Mouse (Mus musculus) heart, embryonic 10.5 days (tissue): ENCODE results near the gene 4930432K21Rik. TPM values are rescaled to one million over a fixed set of nuclear protein-coding genes. Genes with fewer than 3 reads are reported as not detected.

ENCODE experiments used
- DNase-seq: peaks from one replicate; pipeline ENCODE4 v3.0.0-alpha.2; 2017; ENCODE audit warnings: low spot score
- H3K27ac ChIP-seq: fragments of 300-500 bp; sonication (generic); 2 replicates; pipeline ENCODE4 v1.5.1; 2016; ENCODE audit warnings: mild to moderate bottlenecking
- H3K27me3 ChIP-seq: fragments of 300-500 bp; sonication (generic); 2 replicates; pipeline ENCODE4 v1.6.1; 2016; ENCODE audit warnings: mild to moderate bottlenecking; ENCODE audit not compliant: poor library complexity, insufficient read depth, severe bottlenecking
- H3K36me3 ChIP-seq: fragments of 300-500 bp; sonication (generic); 2 replicates; pipeline ENCODE4 v1.6.1; 2016; ENCODE audit warnings: mild to moderate bottlenecking, moderate library complexity
- H3K4me1 ChIP-seq: fragments of 300-500 bp; sonication (generic); 2 replicates; pipeline ENCODE4 v1.6.1; 2016; ENCODE audit warnings: mild to moderate bottlenecking
- H3K4me3 ChIP-seq: fragments of 300-500 bp; sonication (generic); 2 replicates; pipeline ENCODE4 v1.5.1; 2016; ENCODE audit warnings: mild to moderate bottlenecking, moderate library complexity
- H3K9me3 ChIP-seq: fragments of 300-500 bp; sonication (generic); 2 replicates; pipeline ENCODE4 v1.6.1; 2016; ENCODE audit warnings: mild to moderate bottlenecking, moderate library complexity
- WGBS: fragments of 180-500 bp; shearing (Covaris S2); methylation state at CpG from one replicate; pipeline ENCODE4 v1.1.7; 2016; 5-methylcytosine and 5-hydroxymethylcytosine counted together
- polyA plus RNA-seq: library from polyadenylated mRNA; unstranded; fragments of >200 nt; fragmentation: Nextera tagmentation; extraction: Ambion mirVana; gene quantifications from 2 replicates; pipeline ENCODE4 v1.2.1, GENCODE M21; 2016

The 4930432K21Rik gene
- polyA plus RNA-seq, 1 experiment from 2014 or later, result 1.5 TPM

DNA sequence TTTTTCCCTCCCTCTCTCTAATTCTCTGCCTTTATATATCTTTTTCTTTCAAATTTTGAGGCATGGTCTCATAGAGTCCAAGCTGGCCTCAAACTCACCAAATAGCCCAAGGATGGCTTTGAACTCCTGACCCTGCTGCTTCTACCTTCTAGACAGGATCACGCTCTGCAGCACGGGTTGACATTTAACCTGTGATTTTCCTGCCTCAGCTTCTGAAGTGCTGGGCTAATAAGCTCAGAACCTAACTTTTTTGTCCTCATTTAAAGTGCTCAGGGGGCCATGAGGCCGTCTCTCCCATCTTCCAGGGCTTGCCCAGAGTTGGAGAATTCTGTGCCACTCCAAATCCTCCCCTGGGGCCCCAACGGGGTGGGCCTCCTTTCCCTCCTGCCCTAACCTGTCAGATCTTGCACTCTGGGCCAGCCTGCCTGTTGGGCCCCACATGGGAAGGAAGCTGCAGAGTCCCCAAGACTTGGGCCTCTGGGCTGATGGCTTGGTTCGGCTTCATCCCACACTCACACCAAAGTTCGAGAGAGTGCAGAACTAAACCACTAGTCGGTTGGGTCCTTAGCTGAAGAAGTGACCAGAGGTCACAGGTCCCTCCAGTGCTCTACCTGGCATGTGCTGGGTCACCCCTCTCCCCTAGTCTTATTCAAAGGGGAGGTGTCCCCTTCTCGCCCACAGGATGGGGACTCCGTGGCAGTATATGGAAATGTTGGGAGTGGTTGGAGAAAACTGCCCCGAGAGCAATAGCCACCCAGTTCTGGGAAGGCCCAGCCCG, 51.7 kb downstream of the 4930432K21Rik start:
- Histone ChIP-seq H3K4me3 (peak overlapping the region; percentile 86), H3K27ac (peak overlapping the region; percentile 98), H3K36me3 (no peaks in the 10 kb centered on the region), H3K9me3 (no peaks in the 10 kb centered on the region), H3K27me3 (no peaks in the 10 kb centered on the region), H3K4me1 (peaks cover 73% of the 10 kb centered on the region)
- 68% methylated on average over 11 of the region's 11 CpGs for WGBS
- peak; percentile 75 for DNase-seq

DNA sequence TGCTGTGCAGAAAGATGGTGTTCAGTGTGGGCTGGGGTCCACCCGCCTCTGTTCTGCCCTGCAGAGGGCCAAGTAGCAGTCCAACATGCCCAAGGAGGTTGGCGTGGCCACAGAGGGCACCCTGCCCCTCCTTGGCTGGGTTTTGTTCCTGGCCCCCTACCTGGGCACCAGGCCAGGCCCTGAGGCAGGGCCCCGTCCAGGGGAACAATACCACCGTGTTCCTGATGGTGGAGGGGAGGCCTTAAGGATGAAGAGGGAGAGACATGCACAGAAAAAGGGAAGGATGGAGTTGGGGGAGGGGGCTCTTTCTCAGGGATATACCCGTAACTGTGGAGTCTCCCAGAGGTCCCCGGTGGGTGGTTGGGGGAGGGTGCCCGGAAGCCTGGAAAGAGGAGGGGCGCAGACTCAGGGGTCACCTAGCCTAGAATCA, 52.3 kb downstream of the 4930432K21Rik start:
- Histone ChIP-seq H3K27ac (peak overlapping the region; percentile 98), H3K27me3 (no peaks in the 10 kb centered on the region), H3K4me1 (peaks cover 73% of the 10 kb centered on the region), H3K36me3 (peaks cover 5% of the 10 kb centered on the region), H3K9me3 (no peaks in the 10 kb centered on the region), H3K4me3 (peak overlapping the region; percentile 86)
- peak; percentile 74 for DNase-seq
- WGBS, result 31% methylated on average over 8 of the region's 8 CpGs

DNA sequence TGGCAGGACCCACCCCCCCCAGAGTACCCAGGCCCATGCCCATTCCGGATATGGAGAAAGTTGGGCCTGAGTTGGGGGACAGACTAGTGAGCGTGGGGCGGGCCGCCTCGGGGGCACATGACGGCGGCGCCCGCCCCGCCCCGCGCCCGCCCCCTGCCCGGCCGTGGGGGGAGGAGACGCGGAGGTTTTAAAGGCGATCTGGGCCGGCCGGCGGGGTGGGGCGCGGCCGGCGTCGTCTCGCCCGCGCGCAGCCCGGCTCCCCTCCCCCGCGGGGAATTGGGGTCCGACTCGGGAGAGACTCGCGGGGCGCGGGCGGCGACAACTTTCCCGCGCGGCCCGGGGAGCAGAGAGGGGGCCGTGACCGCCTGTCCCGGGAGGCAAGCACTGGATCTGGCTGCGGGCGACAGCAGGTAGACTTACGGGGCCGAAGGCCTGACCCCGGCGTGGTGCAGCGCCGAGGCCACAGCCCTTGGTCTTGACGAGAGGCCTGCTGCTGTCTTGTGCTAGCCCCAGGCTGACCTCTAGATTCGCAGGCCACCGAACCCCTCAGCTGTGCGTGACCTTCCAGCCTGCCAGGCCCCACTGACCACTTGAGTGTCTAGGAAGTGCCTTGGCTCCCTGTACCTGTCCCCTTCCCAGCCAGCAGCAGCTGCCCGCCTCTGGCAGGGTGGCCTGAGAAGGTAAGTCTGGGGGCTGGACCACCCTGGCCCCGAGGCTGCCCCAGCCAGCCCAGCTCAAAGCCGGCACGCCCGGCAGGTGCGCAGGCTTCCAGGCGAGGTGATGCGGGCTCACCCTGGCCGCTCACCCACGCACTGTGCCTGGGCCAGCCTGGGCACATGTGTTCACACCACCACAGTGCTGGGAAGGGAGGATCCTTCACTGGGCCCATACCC, 53.1 kb downstream of the 4930432K21Rik start:
- Histone ChIP-seq H3K27me3 (no peaks in the 10 kb centered on the region), H3K4me3 (peak overlapping the region; percentile 86), H3K36me3 (peaks cover 13% of the 10 kb centered on the region), H3K4me1 (peaks cover 73% of the 10 kb centered on the region), H3K27ac (peak overlapping the region; percentile 98), H3K9me3 (no peaks in the 10 kb centered on the region)
- 4% methylated on average over 58 of the region's 70 CpGs for WGBS
- peak; percentile 84 for DNase-seq

DNA sequence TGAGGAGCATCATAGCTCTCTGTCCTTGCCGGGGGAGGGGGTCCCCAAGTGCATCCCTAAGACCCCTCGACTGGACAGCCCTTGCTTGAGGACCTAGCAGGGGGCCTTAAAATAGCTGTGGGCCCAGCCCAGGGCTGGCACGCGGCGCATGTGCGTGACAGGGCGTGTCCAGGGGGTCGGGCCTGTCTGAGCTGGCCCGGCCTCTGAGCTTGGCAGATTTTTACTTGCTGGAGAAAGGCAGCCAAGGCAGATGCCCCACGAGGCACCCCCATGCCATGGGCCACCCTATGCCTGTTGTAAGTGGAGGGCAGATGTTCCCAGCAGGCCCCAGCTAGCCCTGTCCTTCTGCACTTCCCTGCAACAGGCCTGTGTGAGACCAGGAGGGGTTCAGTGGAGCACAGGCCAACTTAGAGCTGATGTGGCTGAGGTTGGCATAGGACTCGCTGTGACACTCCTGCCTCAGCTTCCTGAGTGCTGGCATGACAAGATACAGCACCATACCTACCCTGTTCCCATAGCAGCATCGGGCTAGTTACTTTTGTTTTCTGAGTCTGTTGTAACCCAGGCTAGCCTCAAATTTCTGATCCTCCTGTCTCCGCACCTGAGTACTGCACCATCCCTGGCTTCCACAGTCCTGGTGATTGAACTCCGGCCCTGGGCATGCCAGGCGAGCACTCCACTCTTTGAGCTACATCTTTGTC, 53.9 kb downstream of the 4930432K21Rik start:
- peak; percentile 79 for DNase-seq
- Histone ChIP-seq H3K36me3 (peaks cover 19% of the 10 kb centered on the region), H3K27ac (peak overlapping the region; percentile 98), H3K4me3 (peak overlapping the region; percentile 86), H3K9me3 (no peaks in the 10 kb centered on the region), H3K4me1 (peaks cover 73% of the 10 kb centered on the region), H3K27me3 (no peaks in the 10 kb centered on the region)
- 44% methylated on average over 15 of the region's 15 CpGs for WGBS

DNA sequence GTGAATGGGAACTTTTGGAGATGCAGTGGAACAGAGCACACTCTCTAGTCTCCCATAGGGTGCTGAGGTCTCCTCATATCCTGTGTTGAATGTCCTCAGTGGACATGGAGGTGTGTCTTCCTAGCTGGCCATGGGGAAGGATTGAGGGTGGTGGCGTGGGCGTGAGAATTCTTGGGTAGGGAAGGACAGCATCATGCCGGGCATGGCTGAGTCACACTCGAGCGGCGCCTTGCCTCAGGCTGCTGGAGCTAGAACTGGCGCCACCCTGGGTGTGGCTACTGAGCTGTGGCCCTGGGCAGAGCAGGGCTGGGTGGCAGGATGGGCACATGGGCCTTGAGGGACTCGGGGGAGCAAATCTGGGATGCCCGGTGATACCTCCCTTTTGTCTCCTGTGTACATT, 54.6 kb downstream of the 4930432K21Rik start:
- no peak for DNase-seq
- Histone ChIP-seq H3K4me1 (peaks cover 72% of the 10 kb centered on the region), H3K9me3 (no peaks in the 10 kb centered on the region), H3K4me3 (peak overlapping the region; percentile 86), H3K27ac (peak overlapping the region; percentile 98), H3K36me3 (peaks cover 26% of the 10 kb centered on the region), H3K27me3 (no peaks in the 10 kb centered on the region)
- 79% methylated on average over 9 of the region's 9 CpGs for WGBS

DNA sequence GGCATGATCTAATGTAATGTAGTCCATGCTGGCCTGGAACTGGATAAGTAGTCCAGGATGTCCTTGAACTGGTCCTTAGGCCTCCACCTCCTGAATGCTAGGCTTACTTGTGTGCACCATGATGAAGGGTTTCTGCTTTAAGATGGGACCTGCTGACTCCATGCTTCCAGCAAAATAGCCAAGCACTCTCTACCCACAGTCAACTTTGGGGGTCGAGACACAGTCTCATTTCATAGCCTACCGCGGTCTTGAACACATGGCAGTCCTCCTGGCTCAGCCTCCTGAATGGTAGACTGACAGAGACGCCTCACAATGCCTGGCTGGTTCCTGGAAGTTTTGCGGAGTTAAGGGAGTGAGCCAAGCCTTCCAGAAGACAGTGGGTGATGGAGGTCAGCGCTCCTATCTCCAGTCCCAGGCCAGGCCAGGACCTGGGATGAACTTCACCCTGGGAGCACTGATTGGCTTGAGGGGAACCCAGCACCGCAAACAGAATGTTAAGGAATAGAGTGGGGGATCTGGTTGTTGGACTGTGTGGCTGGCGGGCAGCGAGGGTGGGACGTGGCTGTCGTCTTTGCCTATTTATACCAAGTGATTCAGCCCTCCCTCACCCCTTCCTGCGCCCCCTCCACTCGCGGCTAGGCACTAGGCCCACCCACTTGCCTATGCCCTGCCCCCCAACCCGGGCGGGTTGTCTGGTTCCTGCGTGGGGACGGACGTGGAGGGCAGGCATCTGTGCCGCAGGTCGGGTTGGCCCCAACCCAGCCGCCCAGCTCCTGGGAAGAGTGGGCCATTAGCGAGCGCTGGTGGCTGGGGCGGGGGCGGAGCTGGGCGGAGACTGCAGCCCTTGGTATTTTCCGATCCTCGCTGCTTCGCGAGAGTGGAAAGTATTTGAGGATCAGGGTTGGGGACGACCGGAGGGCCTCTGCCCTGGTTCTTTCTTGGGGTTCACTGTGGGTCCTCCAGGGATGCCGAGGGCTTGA, 55.4 kb downstream of the 4930432K21Rik start:
- H3K36me3 ChIP-seq, result peaks cover 27% of the 10 kb centered on the region
- H3K27me3 ChIP-seq, result no peaks in the 10 kb centered on the region
- H3K9me3 ChIP-seq, result no peaks in the 10 kb centered on the region
- H3K4me3 ChIP-seq, result peak overlapping the region; percentile 86
- H3K4me1 ChIP-seq, result peaks cover 72% of the 10 kb centered on the region
- 7% methylated on average over 34 of the region's 34 CpGs for WGBS
- peak overlapping the region; percentile 98 for H3K27ac ChIP-seq
- DNase-seq, result peak; percentile 92

DNA sequence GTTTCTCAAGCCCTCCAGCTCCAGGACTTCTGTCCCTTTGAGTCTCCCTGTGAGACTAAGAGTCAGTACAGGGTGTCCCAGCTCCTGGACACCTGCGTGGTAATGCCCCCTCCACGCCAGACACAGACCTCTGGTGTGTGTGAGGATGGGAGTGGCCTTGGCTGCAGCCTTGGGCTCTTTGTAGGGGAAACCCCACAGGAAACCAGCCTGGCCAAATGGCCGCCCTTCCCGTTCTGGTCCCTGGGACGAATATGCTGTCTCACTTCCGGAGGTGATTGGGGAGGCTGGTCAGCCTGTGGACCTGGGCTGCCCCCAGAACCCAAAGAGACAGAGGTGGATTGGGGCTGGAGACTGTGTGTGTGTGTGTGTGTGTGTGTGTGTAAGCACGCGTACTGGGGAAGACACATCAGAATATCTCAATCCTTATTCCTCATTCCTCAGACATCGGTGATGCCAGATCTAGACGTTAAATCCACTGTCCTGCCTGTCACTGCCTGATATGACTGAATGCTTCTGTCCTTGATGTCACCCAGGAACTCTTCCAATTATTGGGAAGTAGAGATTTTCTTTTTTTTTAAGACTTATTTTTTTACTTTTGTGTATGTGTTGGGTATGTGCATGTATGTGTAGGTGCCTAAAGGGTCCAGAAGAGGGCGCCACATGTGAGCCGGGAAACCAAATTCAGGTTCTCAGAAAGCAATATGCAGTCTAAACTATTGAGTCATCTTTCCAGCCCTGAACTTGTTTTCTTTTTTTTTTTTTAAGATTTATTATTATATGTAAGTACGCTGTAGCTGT, 56.3 kb downstream of the 4930432K21Rik start:
- 43% methylated on average over 13 of the region's 13 CpGs for WGBS
- no peak for DNase-seq
- Histone ChIP-seq H3K36me3 (peaks cover 36% of the 10 kb centered on the region), H3K27me3 (no peaks in the 10 kb centered on the region), H3K4me1 (peaks cover 68% of the 10 kb centered on the region), H3K9me3 (no peaks in the 10 kb centered on the region), H3K27ac (peak overlapping the region; percentile 98), H3K4me3 (peak overlapping the region; percentile 86)

DNA sequence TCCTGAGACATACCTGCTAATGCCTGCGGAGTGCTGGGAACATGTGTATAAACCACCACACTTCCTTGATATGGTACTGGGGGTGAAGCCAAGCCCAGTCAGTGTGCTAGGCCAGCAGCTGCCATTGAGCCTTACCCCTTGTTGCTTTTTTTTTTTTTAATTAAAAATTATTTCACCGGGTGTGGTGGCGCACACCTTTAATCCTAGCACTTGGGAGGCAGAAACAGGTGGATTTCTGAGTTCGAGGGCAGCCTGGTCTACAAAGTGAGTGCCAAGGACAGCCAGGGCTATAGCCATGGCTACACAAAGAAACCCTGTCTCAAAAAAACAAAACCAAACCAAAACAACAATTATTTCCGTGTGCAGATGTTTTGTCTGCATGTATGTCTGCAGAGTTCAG, 57.2 kb downstream of the 4930432K21Rik start:
- no peak for DNase-seq
- H3K36me3 ChIP-seq, result peaks cover 45% of the 10 kb centered on the region
- H3K27ac ChIP-seq, result no peak overlapping the region
- no peaks in the 10 kb centered on the region for H3K9me3 ChIP-seq
- peaks cover 63% of the 10 kb centered on the region for H3K4me1 ChIP-seq
- no peak overlapping the region for H3K4me3 ChIP-seq
- 90% methylated on average over 5 of the region's 5 CpGs for WGBS
- no peaks in the 10 kb centered on the region for H3K27me3 ChIP-seq

DNA sequence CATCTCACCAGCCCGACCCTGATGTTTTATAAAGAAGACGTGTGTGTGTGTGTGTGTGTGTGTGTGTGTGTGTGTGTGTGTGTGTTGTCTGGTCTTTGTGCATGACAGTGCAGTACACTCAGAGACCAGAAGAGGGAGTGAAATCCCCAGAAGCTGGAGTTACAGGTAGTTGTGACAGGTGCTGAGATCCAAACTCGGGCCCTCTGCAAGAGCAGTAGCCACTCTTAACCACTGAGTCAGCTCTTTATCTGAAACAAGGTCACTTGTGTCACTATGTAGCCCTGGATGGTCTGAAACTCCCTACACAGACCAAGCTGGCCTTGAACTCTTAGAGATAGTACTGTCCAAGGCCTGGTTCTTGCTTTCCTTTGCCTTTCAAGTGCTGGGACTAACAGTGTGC, 58.8 kb downstream of the 4930432K21Rik start:
- H3K27me3 ChIP-seq, result no peaks in the 10 kb centered on the region
- no peaks in the 10 kb centered on the region for H3K9me3 ChIP-seq
- H3K4me1 ChIP-seq, result peaks cover 56% of the 10 kb centered on the region
- no peak for DNase-seq
- H3K4me3 ChIP-seq, result no peak overlapping the region
- no peak overlapping the region for H3K27ac ChIP-seq
- H3K36me3 ChIP-seq, result peaks cover 57% of the 10 kb centered on the region
- WGBS, result 89% methylated on average over 3 of the region's 3 CpGs

DNA sequence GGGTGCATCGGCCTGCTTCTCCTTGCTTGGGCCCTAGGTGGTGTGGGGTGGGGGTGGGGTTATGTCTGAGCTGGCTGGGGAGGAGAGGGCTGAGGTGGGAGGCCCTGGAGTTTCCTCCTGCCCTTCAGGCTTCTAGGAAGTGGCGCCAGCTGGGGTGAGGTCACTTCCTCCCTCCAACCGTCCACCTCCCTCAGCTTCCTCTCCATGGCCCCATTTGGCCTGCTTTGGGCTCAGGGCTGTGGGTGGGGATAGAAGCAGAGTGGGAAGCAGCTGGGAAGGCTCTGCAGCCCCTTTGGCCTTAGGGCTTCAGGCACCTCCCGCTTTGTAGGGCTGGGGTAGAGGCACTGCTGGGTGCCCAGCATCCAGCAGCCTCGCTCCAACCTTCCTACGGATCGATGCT, 60.0 kb downstream of the 4930432K21Rik start:
- H3K9me3 ChIP-seq, result no peaks in the 10 kb centered on the region
- H3K4me1 ChIP-seq, result peaks cover 45% of the 10 kb centered on the region
- DNase-seq, result no peak
- no peaks in the 10 kb centered on the region for H3K27me3 ChIP-seq
- H3K27ac ChIP-seq, result peak overlapping the region; percentile 74
- WGBS, result 52% methylated on average over 7 of the region's 7 CpGs
- peaks cover 69% of the 10 kb centered on the region for H3K36me3 ChIP-seq
- H3K4me3 ChIP-seq, result no peak overlapping the region
